Mouse (Mus musculus) liver, embryonic 13.5 days (tissue): ENCODE results near the gene Usp30. TPM values are rescaled to one million over a fixed set of nuclear protein-coding genes. Genes with fewer than 3 reads are reported as not detected.
A peak's percentile ranks its signal among the peaks of the same experiment; 100 is the strongest.

Source experiments
- ATAC-seq: fragments of 200-750 bp; cut with Nextera tagmentation; 2 replicates; pipeline ENCODE4 v1.8.0; 2017; ENCODE audit warnings: low read depth, mild to moderate bottlenecking, moderate number of reproducible peaks, moderate library complexity
- DNase-seq: peaks from one replicate; pipeline ENCODE4 v3.0.0; 2022
- H3K27ac ChIP-seq: fragments of 300-500 bp; sonication (generic); 2 replicates; pipeline ENCODE4 v1.5.1; 2015; ENCODE audit warnings: moderate library complexity, mild to moderate bottlenecking, inconsistent platforms
- H3K27me3 ChIP-seq: fragments of 300-500 bp; sonication (generic); 2 replicates; pipeline ENCODE4 v1.6.1; 2015; ENCODE audit warnings: mild to moderate bottlenecking, inconsistent platforms
- H3K36me3 ChIP-seq: fragments of 300-500 bp; sonication (generic); 2 replicates; pipeline ENCODE4 v1.6.1; 2015; ENCODE audit warnings: mild to moderate bottlenecking, inconsistent platforms
- H3K4me1 ChIP-seq: fragments of 300-500 bp; sonication (generic); replicated peaks from 2 replicates; pipeline ENCODE4 v1.6.1; 2015; ENCODE audit warnings: inconsistent platforms
- H3K4me2 ChIP-seq: fragments of 300-500 bp; sonication (generic); 2 replicates; pipeline ENCODE4 v1.6.1; 2015; ENCODE audit warnings: inconsistent platforms, mild to moderate bottlenecking, moderate library complexity
- H3K4me3 ChIP-seq: fragments of 300-500 bp; sonication (generic); replicated peaks from 2 replicates; pipeline ENCODE4 v1.5.1; 2015; ENCODE audit warnings: mild to moderate bottlenecking, inconsistent platforms
- H3K9ac ChIP-seq: fragments of 300-500 bp; sonication (generic); 2 replicates; pipeline ENCODE4 v1.6.1; 2015; ENCODE audit warnings: mild to moderate bottlenecking, inconsistent platforms
- H3K9me3 ChIP-seq: fragments of 300-500 bp; sonication (generic); replicated peaks from 2 replicates; pipeline ENCODE4 v1.6.1; 2016; ENCODE audit warnings: inconsistent platforms
- WGBS: fragments of 180-500 bp; shearing (Covaris S2); methylation state at CpG from one replicate; pipeline ENCODE4 v1.1.7; 2015; ENCODE audit not compliant: insufficient replicate concordance; 5-methylcytosine and 5-hydroxymethylcytosine counted together
- polyA plus RNA-seq: library from polyadenylated mRNA; unstranded; fragments of >200 nt; fragmentation: Nextera tagmentation; extraction: Ambion mirVana; gene quantifications from 2 replicates; pipeline ENCODE4 v1.2.1, GENCODE M21; 2015

Usp30 gene
- polyA plus RNA-seq, 1 experiment from 2014 or later, result 2.7 TPM

- peak within 1 kb of the TSS; percentile 73 for H3K4me3 ChIP-seq
- DNase-seq, result peak; percentile 79
- H3K9ac ChIP-seq, result peak within 1 kb of the TSS; percentile 80
- H3K9me3 ChIP-seq, result no peaks in the 10 kb centered on the region
- peaks cover 56% of the 10 kb centered on the region for H3K4me1 ChIP-seq
- H3K27ac ChIP-seq, result peak within 1 kb of the TSS; percentile 79
- peak within 1 kb of the TSS; percentile 99 for H3K4me2 ChIP-seq
- no peaks in the 10 kb centered on the region for H3K27me3 ChIP-seq
- 1% methylated on average over 69 of the region's 69 CpGs for WGBS
- H3K36me3 ChIP-seq, result peaks cover 23% of the 10 kb centered on the region
- peak; percentile 13 for ATAC-seq
These were observed 62.4 kb downstream of the Usp30 start, which contains the start of gene Alkbh2 for GRCm38 (mm10) chr5:114127374-114128349. Gene Alkbh2, minus strand, starts transcription at chr5:114128218.

- ATAC-seq (no peak), DNase-seq (no peak)
- Histone ChIP-seq H3K4me3 (peak overlapping the region; percentile 80), H3K9ac (peak overlapping the region; percentile 72; the same call in 1 of the 2 replicates), H3K4me1 (peaks cover 76% of the 10 kb centered on the region), H3K27me3 (no peaks in the 10 kb centered on the region), H3K9me3 (no peaks in the 10 kb centered on the region), H3K4me2 (peak overlapping the region; percentile 99), H3K36me3 (peaks cover 12% of the 10 kb centered on the region; the same call in 1 of the 2 replicates), H3K27ac (no peak overlapping the region)
- 73% methylated on average over 15 of the region's 15 CpGs for WGBS
These were observed 64.4 kb downstream of the Usp30 start for GRCm38 (mm10) chr5:114129550-114130210.

- H3K4me3 ChIP-seq, result peak within 1 kb of the TSS; percentile 80
- H3K27me3 ChIP-seq, result no peaks in the 10 kb centered on the region
- peak within 1 kb of the TSS; percentile 99 for H3K4me2 ChIP-seq
- H3K36me3 ChIP-seq, result peaks cover 14% of the 10 kb centered on the region; the same call in 1 of the 2 replicates
- peaks cover 79% of the 10 kb centered on the region for H3K4me1 ChIP-seq
- 1% methylated on average over 26 of the region's 29 CpGs for whole genome bisulfite sequencing
- peak within 1 kb of the TSS; percentile 72 for H3K9ac ChIP-seq
- H3K9me3 ChIP-seq, result no peaks in the 10 kb centered on the region
- DNase-seq, result peak; percentile 48
- no peak for ATAC-seq
- peak within 1 kb of the TSS; percentile 66 for H3K27ac ChIP-seq
These were observed 64.9 kb downstream of the Usp30 start, which contains the start of gene Ung for GRCm38 (mm10) chr5:114130211-114130605. Gene Ung, plus strand, starts transcription at chr5:114130386.

GRCm38 (mm10) chr5:114130698-114131520 lies 65.6 kb downstream of the Usp30 start:
- Histone ChIP-seq H3K9ac (peak overlapping the region; percentile 72), H3K4me2 (peak overlapping the region; percentile 99), H3K27ac (peak overlapping the region; percentile 66), H3K27me3 (no peaks in the 10 kb centered on the region), H3K9me3 (no peaks in the 10 kb centered on the region), H3K36me3 (peaks cover 18% of the 10 kb centered on the region), H3K4me1 (peaks cover 77% of the 10 kb centered on the region), H3K4me3 (peak overlapping the region; percentile 80)
- peak; percentile 92 for ATAC-seq
- peak; percentile 88 for DNase-seq
- under 1% methylated on average over 85 of the region's 87 CpGs for WGBS

- peaks cover 71% of the 10 kb centered on the region for H3K4me1 ChIP-seq
These were observed 66.2 kb downstream of the Usp30 start for GRCm38 (mm10) chr5:114131521-114131840.

GRCm38 (mm10) chr5:114132841-114133240 lies 67.6 kb downstream of the Usp30 start:
- Histone ChIP-seq H3K27me3 (no peaks in the 10 kb centered on the region), H3K27ac (no peak overlapping the region), H3K4me1 (peaks cover 61% of the 10 kb centered on the region), H3K4me2 (peak overlapping the region; percentile 99), H3K9me3 (no peaks in the 10 kb centered on the region), H3K4me3 (no peak overlapping the region), H3K36me3 (peaks cover 38% of the 10 kb centered on the region), H3K9ac (no peak overlapping the region)
- ATAC-seq (no peak), DNase-seq (no peak)
- 87% methylated on average over 6 of the region's 6 CpGs for WGBS

More at GRCm38 (mm10) chr5:114131521-114131840, 66.2 kb downstream of the Usp30 start:
- no peak for DNase-seq
- Histone ChIP-seq H3K4me3 (peak overlapping the region; percentile 80), H3K4me2 (peak overlapping the region; percentile 99), H3K9me3 (no peaks in the 10 kb centered on the region), H3K27me3 (no peaks in the 10 kb centered on the region), H3K9ac (peak overlapping the region; percentile 72), H3K27ac (peak overlapping the region; percentile 66), H3K36me3 (peaks cover 24% of the 10 kb centered on the region)
- no peak for ATAC-seq
- 2% methylated on average over 15 of the region's 15 CpGs for WGBS

GRCm38 (mm10) chr5:114134091-114134534 lies 68.9 kb downstream of the Usp30 start:
- Histone ChIP-seq H3K27me3 (no peaks in the 10 kb centered on the region), H3K36me3 (peaks cover 49% of the 10 kb centered on the region), H3K4me3 (0 out of 2 replicates have a peak overlapping the region, but pooled peaks have one; percentile 3), H3K27ac (no peak overlapping the region), H3K4me2 (peak overlapping the region; percentile 32), H3K4me1 (peaks cover 64% of the 10 kb centered on the region), H3K9me3 (no peaks in the 10 kb centered on the region), H3K9ac (0 out of 2 replicates have a peak overlapping the region, but pooled peaks have one; percentile 4)
- ATAC-seq (peak; percentile 46), DNase-seq (peak; percentile 65)
- 14% methylated on average over 6 of the region's 6 CpGs for WGBS

GRCm38 (mm10) chr5:114135516-114135915 lies 70.3 kb downstream of the Usp30 start:
- DNase-seq (no peak), ATAC-seq (no peak)
- Histone ChIP-seq H3K27me3 (no peaks in the 10 kb centered on the region), H3K9ac (no peak overlapping the region), H3K36me3 (peaks cover 49% of the 10 kb centered on the region), H3K9me3 (no peaks in the 10 kb centered on the region), H3K4me1 (peaks cover 50% of the 10 kb centered on the region), H3K4me3 (no peak overlapping the region), H3K4me2 (no peak overlapping the region), H3K27ac (no peak overlapping the region)
- WGBS, result 77% methylated on average over 10 of the region's 10 CpGs

GRCm38 (mm10) chr5:114137481-114138276 lies 72.4 kb downstream of the Usp30 start:
- Histone ChIP-seq H3K27ac (no peak overlapping the region), H3K9me3 (no peaks in the 10 kb centered on the region), H3K27me3 (no peaks in the 10 kb centered on the region), H3K4me2 (no peak overlapping the region), H3K9ac (no peak overlapping the region), H3K4me3 (no peak overlapping the region), H3K36me3 (peaks cover 44% of the 10 kb centered on the region), H3K4me1 (peaks cover 31% of the 10 kb centered on the region)
- ATAC-seq (no peak), DNase-seq (no peak)
- 83% methylated on average over 15 of the region's 15 CpGs for WGBS
